Mouse (Mus musculus) layer of hippocampus, postnatal 25 days (tissue): ENCODE data around the gene Tead1. TPM values are rescaled to one million over a fixed set of nuclear protein-coding genes. Genes with fewer than 3 reads are reported as not detected.

Experiments used
- DNase-seq, 2 experiments: peaks; one replicate each; pipeline ENCODE4 v3.0.0; 2022; ENCODE audit warnings: mixed read lengths in 2 of 2, low spot score in 1 of 2; ENCODE audit errors: extremely low spot score in 1 of 2
- total RNA-seq, 2 experiments: library from RNA; stranded (reverse); gene quantifications; 2 replicates each; pipeline ENCODE4 v1.2.3; 2021

Gene Tead1
- total RNA-seq, 2 experiments from 2014 or later: 19.6 to 28.6 TPM

GRCm38 (mm10) chr7:112806718-112807400 is 127.7 kb downstream of the Tead1 start:
- DNase-seq: no peak

DNA sequence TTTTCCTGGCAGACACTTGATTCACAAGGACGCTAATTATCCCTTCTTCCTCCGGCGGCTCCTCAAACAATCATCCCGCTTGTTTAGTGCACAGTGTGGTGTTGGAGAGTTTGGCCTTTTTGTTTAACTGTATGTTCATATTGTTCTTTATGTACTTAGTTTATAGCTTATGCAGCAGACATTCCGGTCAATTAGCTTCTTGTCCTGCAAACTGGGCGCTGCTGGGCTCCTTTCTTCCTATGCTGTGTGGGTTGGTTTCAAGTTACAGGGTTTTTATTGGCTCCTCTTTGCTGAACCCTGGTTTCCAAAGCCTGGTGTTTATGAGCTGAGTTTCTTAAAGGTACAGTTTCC is 128.3 kb downstream of the Tead1 start:
- DNase-seq: no peak

GRCm38 (mm10) chr7:112810752-112811151 is 131.6 kb downstream of the Tead1 start:
- no peak for DNase-seq

DNA sequence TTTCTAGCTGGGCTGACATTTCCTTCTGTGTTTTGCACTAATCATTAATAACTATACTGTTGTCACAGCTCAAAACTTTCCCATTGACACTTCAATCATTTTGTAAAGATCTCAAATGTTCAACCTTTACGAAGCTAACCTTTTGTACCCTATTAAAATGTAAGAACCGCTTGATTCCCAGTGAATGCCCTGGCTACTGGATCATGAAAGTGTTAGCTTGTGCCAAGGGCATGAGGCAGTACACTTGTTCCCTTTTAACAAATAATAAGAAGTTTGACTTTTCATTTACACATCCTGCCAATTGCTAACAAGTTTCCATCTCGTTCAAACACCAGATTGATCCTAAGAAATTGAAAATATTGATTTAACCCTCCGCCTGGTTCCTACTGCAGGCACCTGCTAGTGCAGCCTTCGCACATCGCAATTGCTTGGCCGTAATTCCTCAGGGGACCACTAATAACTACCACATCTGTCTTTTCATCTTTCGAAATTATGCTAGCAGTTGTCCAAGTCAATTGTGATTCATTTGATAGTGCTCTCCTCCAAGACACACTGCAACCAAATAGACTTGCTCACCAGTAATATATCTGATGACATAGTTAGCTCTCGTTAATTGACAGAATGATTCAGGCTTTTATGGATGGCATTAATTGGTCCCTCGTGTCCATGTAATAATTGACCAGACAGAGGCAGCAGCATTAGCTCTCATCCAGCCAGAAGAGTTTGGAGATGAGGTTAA is 133.1 kb downstream of the Tead1 start:
- DNase-seq: no peak

GRCm38 (mm10) chr7:112813163-112813562 is 134.0 kb downstream of the Tead1 start:
- no peak for DNase-seq

DNA sequence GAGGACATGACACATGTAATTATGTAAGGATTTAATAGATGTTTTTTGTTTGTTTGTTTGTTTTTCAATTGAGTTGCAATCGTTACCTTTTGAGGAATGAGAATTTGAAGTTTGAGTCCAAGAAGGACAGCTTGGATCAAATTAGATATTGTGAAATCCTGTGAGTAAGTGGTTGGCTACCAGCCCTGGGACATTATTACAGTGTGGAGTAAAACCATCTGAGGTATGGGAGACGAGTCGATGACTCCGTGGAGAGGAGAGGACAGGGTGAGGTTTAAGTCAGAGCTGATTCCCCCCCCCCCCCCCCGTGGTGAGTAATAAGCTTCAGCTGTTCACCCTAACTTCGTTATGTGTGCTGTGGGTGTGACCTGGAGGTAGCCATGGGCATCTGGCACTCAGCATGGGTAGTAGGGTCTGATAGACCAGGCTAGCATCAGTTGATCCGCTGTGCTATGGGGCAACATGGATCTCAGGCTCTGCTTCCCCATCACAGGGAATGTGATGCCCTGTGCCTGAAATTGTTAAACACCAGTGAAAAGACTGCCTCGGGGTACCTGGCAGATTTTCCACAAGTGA is 134.7 kb downstream of the Tead1 start:
- no peak for DNase-seq

- DNase-seq: no peak
Measured at GRCm38 (mm10) chr7:112816016-112816415, 136.9 kb downstream of the Tead1 start.

GRCm38 (mm10) chr7:112819833-112820232 is 140.7 kb downstream of the Tead1 start:
- no peak for DNase-seq

DNA sequence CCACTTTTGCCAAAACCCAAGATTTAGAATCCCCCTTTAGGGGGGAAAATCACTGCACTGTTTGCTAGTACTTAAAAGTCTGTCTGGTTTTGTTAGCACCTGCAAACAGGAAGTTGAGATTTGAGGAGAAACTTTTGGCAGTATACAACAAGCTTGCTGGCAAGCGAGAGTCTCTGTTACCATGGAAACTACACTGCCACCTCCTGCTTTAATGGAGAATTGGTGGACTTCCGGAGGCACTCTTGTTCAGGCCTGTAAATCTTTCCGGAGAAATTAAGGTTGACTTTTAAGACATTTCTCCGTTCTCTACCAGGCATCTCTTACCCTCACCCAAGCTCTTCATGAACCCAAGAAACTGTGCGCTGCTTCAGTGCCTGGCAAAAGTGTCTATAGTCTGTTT is 143.8 kb downstream of the Tead1 start:
- DNase-seq: no peak

- DNase-seq: peak in 1 of 2 experiments; percentile 25
Measured at GRCm38 (mm10) chr7:112823621-112824020, 144.5 kb downstream of the Tead1 start.

DNA sequence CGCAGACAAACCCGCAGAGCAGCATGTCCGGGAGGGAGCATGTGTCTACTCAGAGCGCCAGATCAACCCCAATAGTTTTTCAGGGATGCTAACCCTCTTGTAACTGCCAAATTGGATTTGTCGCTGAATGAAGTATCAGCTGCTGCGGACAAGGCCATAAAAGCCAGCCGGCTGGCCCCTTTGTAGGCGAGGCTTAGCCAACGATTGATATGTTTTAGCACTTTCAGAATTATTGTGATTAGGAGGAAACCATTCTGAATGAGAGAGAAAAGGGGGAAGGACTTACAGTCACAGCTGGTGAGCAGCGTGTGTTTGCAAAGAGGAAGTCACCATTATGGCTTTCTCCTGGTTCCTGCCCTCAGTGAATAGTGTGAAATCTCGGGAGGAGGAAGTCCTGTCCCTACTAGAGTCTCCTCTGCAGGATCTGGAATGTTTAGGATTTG is 146.2 kb downstream of the Tead1 start:
- DNase-seq: no peak

DNA sequence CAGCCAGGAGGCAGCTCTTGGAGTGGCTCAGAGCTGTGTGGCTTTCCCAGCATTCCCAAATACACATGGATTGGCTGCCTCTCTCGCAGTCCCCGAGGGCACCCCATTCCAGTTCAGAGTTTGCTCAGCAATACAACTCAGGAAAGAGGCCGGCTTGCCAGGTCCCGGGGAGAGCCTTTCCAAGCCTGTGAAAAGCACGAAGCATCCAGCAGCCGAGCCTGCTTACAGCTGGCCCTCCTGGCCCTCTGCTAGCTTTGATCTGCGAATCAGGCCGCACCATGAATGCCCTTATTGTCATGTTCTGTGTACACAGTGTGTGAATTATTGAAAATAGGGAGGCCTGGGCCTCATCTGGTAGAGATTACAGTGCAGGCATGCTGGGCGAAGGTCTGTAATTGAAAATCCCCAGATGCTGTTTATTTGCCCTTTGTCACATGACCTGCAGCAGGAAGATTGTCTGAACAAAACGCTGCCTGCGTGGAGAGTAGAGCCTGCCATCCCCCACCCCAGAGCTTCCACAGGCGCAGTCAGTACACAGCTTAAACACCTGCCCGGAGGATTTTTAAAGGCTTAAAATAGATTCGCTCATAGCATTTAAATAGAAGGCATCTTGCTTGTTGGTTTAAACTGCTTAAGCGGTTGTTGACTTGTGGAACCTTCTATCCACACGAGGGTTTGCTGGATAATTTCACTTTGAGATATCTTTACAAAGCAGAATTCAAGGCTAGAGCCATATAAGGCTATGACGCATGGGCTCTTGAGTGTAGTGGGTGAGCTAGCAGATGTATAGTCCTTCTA is 147.2 kb downstream of the Tead1 start:
- DNase-seq: peak; percentile 31 to 45

- no peak for DNase-seq
Measured at GRCm38 (mm10) chr7:112828016-112828695, 149.0 kb downstream of the Tead1 start.

GRCm38 (mm10) chr7:112828696-112829022 is 149.5 kb downstream of the Tead1 start:
- no peak for DNase-seq

GRCm38 (mm10) chr7:112830946-112831345 is 151.8 kb downstream of the Tead1 start:
- no peak for DNase-seq

GRCm38 (mm10) chr7:112831446-112831845 is 152.3 kb downstream of the Tead1 start:
- no peak for DNase-seq

DNA sequence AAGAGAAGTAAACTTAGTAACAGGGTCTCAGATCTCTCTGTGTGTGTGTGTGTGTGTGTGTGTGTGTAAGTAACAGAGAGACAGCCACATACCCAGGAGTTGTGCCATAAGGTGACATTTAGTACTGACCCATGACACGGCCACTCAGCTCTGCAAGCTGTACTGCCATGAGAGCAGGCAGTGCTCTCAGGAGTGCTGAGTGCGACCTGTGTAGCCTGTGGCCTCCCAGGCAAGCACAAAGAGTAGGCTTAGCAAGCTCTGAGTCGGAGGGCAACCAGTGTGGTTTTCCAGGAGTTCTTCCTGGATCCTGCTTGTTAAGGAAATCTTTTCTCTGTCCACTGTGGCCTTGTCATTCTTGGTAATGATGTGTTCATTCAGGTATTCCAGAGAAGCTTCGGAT is 154.0 kb downstream of the Tead1 start:
- no peak for DNase-seq

DNA sequence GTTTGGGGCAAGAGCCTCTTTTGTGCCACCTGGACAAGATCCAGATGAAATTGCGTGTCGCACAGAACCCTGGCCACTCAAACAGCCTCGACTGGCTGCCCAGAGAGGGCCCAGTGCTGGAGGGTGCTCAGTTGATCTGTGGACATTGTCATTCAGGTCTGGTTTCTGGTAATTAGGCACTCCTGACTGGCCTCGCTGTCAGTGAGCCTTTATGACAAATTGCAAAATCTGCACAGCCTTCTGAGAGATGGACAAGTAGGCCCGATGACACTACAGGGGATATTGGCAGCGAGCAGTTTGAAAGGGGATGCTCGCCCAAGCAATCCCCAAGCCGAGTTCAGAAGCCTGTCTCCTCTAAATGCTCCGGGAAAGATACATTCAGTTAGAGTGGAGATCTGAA is 157.0 kb downstream of the Tead1 start:
- no peak for DNase-seq

DNA sequence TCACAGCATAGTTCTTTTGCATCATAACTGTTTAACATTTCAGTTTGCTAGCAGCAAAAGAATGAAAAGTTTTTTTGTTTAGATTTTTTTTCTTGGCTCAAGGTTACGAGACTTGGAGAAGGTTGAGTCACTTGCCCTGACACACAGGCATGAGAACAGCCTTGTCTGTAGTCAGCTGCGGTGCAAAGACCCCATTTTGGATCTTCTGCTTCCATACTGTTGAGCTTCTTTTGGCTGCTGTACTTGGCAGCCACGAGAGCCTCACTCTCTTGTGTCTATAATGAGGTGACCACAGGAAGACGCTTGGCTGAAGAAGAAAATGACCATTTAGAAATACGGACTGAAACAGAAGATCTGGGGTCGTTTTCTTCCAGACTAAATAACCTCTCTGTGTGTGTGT is 159.0 kb downstream of the Tead1 start:
- no peak for DNase-seq

GRCm38 (mm10) chr7:112840351-112840750 is 161.2 kb downstream of the Tead1 start:
- no peak for DNase-seq

DNA sequence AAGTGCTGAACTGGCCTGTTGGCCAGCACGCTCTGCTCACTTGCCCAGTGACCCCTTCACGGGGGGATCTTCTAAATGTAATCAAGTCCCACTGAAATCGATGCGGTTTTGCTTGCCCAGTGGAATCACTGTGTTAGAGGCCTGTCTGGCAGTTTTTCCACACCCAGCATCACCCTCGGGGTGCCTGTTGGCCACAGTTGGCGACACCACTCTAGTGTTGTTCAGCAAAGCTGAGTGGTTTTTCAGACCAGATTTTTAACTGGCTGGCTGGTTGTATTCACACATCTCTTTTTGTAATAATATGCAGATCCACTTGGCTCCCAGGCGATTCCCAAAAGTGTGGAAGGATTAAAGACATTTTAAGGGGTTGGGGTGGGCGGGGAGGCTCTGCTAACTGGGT is 161.8 kb downstream of the Tead1 start:
- no peak for DNase-seq
